ENCODE assay signal across 1 mouse cellular context in the genomic region with DNA sequence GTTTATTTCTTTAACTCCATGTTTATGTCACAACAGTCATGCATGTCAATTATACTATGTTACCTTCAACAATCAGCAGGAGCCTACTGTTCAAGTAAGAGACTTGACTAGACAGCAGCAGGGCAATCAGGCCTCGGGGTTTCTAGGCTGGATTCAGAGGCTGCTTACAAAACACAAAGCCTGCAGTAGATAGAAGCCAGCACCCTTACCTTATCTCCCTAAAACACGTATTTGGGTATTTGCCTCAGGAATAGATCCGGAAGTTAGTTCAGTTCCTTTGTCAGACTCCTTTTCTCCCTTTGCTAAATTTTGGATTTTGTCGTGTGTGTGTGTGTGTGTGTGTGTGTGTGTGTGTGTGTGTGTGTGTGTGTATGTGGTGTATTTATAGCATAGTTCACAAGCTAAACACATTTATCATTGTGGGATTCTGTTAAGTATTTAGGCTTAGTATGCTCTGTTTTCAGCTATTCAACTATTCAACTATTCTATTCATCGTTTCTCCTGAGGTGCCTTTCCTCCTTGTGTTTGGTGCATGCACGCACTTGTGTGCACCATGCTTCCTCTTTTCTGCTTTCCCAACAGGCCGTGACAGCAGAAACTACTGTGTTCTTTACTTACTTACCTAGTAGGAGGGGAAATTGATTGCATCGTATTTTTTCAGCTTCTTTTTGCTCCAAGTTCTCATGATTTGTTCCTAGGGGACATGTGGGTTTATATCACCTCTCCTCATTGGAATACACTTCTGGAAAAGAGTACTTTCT.
A peak's percentile ranks its signal among the peaks of the same experiment; 100 is the strongest.
TF ChIP-seq lines count a peak whose summit lies in the region.

No protein-coding gene starts in this region.

TF ChIP-seq in MEL, 35 proteins besides CTCF, POLR2A, EP300 and RAD21 (continued from another document):
- TF ChIP-seq NELFE (IDR thresholded peaks at IDR 0.05; ENCODE audit: low read depth, low read length) (no peak), ZMIZ1 (IDR thresholded peaks at IDR 0.05; ENCODE audit: low read depth, low read length) (no peak), POLR2AphosphoS2 (IDR thresholded peaks at IDR 0.05; ENCODE audit: low read length) (no peak), CHD1 (IDR thresholded peaks at IDR 0.05; ENCODE audit: low read depth, low read length) (0 out of 2 replicates have a peak, but pooled peaks have one; percentile 47), ZKSCAN1 (IDR thresholded peaks at IDR 0.05; ENCODE audit: low read depth, low read length) (no peak), MAX (IDR thresholded peaks at IDR 0.05; ENCODE audit: low read length) (peak; percentile 60), ZNF384 (IDR thresholded peaks at IDR 0.05; ENCODE audit: low read depth, low read length) (no peak), UBTF (IDR thresholded peaks at IDR 0.05; ENCODE audit: borderline replicate concordance, insufficient read depth, low read depth, low read length) (no peak), TCF12 (IDR thresholded peaks at IDR 0.05; ENCODE audit: low read depth, low read length) (peak; percentile 82), MYC (IDR thresholded peaks at IDR 0.05; ENCODE audit: low read depth, low read length) (peak; percentile 84; the same call in 1 of the 2 replicates), MXI1 (IDR thresholded peaks at IDR 0.05; ENCODE audit: low read depth, low read length) (peak; percentile 75), RCOR1 (IDR thresholded peaks at IDR 0.05; ENCODE audit: low read depth, low read length) (peak; percentile 32; the same call in 1 of the 2 replicates), POLR2AphosphoS5 (IDR thresholded peaks at IDR 0.05; ENCODE audit: borderline replicate concordance, low read depth, low read length) (no peak), BHLHE40 (IDR thresholded peaks at IDR 0.05; ENCODE audit: borderline replicate concordance, low read depth, low read length) (no peak), SIN3A (IDR thresholded peaks at IDR 0.05; ENCODE audit: low read length) (0 out of 2 replicates have a peak, but pooled peaks have one; percentile 37), TBP (IDR thresholded peaks at IDR 0.05; ENCODE audit: low read depth, low read length) (0 out of 2 replicates have a peak, but pooled peaks have one; percentile 11), NRF1 (IDR thresholded peaks at IDR 0.05; ENCODE audit: insufficient read depth, low read depth, low read length, poor library complexity, severe bottlenecking) (no peak), MAFK (IDR thresholded peaks at IDR 0.05; ENCODE audit: borderline replicate concordance, low read depth, low read length) (no peak), ZC3H11A (IDR thresholded peaks at IDR 0.05; ENCODE audit: low read depth, low read length) (no peak), ELF1 (IDR thresholded peaks at IDR 0.05; ENCODE audit: low read depth, low read length) (0 out of 2 replicates have a peak, but pooled peaks have one; percentile 16), TAL1 (IDR thresholded peaks at IDR 0.05; ENCODE audit: low read length) (peak; percentile 80), USF1 (IDR thresholded peaks at IDR 0.05; ENCODE audit: low read depth, low read length) (no peak)
